Mouse (Mus musculus): Measurements from ENCODE around the gene Plxdc1.
A peak's percentile ranks its signal among the peaks of the same experiment; 100 is the strongest.

Plxdc1 gene

DNA sequence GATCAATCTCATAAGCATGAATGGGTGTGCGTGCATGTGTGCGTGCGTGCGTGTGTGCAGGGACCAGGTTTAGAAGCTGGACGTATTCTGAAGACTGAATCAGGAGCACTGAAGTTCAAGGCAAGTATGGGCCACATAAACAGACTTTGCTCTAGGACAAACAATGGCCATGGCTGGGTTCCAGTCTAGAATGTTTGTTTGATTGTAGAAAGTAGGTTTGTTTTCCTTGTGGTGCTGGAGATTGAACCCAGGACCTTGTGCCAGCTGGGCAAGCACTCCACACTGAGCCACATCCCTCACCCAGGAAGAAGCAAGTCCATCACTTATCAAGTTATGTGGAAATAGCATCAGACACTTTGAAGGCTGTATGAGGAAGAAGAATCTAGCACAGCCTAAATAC lies 29.9 kb upstream of the Plxdc1 start:
- no peak for DNase-seq

DNA sequence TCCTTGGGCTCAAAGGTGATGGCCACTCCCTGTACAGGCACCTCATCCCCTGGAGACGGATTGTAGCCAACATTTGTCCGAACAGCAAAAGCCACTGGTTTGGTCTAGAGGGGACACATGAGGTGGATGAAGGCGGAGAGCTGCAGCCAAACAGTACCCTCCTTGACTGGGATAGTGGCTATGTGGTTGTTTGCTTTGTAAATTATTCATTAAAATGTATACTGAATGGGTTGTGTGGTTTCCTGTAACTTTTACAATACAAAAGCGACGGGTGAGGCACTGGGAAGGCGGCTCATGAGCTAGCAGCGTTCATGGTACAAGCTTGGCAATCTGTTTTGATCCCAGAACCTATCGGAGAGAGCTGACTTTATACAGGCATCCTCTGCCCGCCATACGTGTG lies 26.6 kb upstream of the Plxdc1 start:
- DNase-seq: no peak

DNA sequence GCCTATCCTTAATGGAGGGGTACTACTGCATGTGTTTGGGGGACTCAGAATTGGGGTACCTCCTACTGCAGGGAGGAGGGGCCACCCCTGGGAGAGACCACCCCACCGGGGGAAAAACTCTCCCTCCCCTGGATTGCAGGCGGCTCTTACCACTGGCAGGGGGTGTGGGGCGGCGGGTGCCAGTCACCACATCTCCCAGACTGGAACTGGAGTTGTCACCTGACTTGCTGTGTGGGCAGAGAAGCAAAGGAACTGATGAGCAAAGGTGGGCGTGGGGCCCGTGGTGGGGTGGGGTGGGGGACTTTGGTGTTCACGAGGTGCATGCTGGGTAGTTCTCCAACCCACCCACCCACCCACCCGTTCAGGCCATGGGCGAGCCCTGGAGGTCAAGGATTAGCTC lies 25.5 kb upstream of the Plxdc1 start:
- no peak for DNase-seq

DNA sequence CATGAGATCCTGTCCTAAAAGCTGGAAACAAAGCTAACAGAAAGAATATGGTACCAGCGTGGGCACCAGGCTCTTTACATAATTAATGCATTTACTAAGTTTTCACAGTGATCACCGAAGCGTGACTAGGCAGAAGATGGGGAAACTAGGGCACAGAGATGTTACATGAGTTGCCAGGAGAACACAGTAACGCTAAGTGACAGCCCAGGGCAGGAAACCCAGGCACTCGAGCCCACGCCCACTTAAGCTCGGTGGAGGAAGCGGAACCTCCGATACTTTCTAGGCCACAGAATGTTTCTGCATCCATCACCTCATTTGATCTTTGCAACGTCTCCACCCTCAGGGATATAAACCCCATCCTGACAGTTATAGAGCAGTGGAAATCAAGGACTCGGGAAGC lies 21.8 kb upstream of the Plxdc1 start:
- no peak for DNase-seq

DNA sequence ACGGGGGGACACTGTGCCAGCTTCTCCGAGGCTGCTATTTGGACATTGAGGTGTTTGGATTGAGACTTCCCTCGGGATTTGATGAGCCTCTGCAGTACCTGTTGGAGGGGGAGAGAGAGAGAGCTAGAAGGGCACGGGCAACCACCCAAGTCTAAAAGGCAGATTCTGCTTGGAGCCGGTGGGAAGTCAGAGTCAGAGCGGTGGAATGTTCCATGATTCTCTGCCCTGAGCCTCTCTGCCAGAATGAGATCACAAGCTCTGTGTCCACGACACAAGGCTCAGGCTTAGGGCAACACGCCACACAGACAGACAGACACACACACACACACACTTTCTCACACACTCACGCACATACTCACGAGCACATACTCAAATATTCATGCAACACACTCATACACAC lies 19.4 kb upstream of the Plxdc1 start:
- no peak for DNase-seq

DNA sequence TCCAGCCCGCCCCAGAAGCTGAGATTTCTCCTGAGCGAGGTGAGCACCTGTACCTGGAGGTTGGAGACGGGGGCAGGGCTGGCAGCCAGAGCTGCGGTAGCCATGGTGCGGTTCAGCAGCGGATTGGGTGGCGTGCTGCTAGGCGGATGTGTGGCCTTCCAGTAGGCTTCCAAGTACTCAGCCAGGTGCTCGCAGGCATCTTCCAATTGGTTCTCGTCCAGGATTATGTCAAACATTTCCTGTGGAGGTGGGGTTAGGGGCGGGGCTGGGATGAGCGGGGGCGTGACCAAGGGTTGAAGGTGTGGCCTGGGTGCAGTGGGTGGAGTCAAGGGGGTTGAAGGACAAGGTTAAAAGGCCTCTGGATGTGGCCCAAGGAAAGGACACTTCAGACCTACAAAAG lies 18.8 kb upstream of the Plxdc1 start:
- DNase-seq: no peak

DNA sequence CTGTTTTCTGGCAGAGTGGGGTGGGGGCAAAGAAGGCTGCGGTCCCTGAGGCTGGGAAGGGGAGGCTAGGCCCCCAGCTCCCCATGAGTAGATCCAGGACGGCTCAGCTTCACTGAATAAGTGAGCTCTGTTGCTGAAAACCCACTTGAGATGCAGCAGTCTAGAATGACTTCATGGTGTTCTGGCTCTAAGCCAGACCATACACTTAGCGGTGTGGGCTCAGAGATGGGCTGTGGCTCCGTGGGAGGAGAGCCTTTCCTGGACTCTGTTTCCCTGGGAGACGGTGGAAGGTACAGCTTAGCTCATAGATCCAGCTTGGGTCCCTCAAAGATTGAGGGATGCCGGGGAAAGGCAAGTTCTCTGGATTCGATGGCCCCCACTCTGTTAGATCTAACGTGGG lies 17.9 kb upstream of the Plxdc1 start:
- DNase-seq: no peak

DNA sequence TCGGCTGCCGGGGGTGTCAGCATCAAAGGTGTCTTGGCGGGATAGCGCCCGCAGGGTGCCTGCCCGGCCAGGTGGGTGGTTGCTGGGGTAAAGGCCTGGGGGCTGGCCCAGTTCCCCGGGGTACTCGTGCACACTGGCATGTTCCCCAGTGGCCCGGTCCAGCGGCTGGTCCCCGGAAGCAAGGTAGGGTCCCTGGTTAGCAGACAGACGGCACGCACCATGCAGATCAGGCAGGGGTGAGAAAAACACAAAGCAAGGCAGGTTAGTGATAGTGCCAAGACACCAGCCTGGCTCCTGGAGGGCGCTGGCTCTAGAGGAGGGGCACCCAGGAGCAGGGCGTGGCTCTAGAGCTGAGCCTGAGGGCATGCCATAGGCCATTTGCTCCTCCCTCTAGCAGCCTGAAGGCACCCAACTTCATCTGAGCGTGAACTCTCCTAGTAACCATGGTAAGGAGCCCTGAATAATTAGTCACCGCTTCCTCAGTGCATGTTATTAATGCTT lies 17.0 kb upstream of the Plxdc1 start:
- no peak for DNase-seq

DNA sequence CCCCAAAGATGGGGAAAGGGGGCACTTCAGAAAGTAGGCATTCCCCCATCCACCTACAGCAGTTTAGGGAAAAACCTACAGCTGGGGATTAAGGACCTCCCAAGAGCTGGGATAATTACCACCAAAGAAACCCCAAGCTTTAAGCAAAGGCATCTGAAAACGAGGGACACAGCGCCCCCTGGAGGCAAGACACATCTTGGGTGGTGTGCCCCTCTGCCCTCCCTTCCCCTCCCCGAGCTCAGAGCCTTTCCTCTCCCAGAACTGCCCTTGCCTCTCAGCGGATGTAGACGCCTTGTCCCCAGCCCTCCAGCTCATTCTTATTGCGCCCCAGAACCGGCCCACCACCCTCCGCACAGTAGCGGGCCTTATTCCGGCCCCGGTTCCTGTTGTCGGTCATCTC lies 16.4 kb upstream of the Plxdc1 start:
- peak; percentile 64 for DNase-seq

DNA sequence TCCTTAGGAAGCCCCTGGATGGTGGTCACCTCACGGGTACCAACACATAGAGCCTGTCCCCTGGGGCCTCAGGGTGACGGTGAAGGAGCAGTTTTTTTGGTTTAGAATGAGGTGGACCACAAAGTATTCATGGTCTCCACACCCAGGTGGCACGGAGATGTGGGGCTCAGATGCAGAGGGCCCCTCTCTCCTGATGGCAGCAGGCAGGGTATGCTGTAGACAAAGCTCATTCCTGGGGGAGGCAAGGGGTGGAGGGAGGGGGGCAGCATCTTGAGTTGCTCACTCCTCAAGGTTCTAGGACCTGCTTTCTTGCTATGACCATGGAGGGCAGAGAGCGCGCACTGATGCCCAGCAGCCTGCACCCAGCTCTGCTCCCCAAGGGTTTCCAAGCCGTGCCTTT lies 15.7 kb upstream of the Plxdc1 start:
- DNase-seq: no peak

DNA sequence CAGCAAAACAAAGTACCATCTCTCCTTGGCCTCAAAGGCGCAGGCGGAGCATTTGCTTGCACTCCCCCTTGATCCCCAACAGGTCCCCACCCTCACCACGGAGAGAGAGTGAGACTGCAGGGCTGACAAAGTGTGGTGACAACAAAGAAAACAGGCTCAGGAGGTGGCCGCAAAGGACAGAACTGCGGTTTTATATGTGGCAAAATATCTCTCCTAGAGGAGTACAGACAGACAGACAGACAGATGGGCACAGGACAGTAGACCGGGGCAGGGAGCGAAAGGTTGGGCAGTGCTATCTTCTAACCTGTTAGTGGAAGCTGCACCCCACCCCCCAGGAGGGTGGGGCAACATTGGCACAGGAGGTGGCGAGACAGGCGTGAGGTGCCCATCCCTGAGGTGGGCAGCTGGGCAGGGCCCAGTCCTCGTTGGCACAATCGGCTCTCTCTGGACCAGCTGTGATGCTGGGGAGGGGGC lies 15.1 kb upstream of the Plxdc1 start:
- no peak for DNase-seq

DNA sequence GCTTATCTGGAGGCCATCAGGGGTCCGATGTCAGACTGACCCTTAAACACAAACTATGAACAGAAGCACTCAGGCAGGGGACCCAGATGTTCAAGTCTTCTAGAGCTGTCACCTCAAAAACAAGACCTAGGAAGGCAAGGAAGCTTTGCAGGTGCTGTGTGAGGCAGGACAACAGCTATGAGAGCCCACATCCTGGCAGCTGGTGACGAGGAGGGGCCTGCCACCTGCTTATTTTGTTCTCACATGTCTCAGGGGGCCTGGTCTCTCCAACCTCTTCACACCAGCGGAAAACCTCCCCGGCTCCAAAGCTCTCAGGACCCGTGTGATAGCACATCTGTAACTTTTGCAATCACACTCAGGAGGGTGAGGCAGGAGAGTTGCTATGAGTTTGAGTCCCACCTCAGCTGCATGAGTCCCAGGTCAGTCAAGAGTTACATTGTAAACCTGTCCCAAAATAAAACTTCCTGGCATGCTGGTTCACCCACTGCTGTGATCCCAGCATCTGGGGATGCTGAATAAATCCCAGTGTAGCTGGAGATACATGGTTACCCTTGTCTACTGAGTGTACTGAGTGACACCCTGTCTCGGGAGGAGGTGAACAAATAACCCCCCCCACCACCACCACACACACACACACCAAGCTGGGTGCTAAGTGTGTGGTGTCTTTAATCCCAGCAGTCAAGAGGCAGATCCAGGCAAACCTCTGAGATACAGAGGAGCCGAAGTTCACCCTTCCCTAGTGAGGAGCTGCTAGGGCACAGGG lies 14.3 kb upstream of the Plxdc1 start:
- DNase-seq: no peak

DNA sequence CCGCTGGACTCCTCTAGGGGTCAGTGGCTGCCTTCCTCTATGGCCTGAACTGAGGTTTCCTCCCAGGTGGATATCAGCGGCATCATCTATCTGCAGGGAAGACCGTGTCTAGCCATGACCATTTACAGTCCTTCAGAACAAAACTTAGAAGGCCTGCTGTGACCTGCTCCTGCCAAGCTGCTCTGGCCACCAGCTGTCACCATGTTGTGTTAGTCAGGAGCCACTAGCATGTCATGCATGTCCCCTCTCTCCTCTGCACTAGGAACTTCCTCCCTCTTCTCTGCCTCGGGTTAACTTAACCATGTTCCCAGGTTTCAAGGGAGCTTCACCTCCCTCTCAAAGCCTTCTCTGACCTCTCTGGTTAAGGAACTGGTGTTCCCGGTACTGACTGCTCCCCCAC lies 13.5 kb upstream of the Plxdc1 start:
- no peak for DNase-seq

DNA sequence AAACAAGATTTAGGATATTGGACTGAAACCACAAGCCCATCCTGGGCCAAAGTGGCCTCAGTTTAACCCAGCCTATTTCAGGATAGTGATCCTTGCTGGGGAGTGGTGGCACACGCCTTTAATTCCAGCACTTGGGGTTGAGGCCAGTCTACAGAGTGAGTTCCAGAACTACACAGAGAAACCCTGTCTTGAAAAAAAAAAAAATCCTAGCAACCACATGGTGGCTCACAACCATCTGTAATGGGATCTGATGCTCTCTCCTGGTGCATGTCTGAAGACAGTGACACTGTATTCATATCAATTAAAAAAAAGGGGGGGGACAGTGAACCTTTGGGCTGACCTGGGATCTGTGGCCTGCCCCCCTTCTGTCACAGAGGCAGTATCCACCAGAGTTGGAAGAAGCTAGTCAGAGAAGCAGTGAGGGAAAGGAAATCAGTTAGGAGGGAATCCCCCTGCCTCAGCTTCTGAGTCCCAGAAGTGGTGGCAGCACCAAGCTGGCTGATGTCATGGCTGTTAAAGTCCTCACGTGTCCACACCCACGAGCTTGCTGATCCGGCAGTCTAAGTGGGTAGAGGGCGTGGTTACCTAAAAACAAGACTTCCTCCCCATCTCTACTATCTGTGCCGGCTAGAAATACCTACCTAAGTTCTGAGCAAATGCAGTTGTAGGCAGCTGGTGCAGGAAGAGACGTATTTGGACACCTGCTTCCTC lies 12.8 kb upstream of the Plxdc1 start:
- no peak for DNase-seq

DNA sequence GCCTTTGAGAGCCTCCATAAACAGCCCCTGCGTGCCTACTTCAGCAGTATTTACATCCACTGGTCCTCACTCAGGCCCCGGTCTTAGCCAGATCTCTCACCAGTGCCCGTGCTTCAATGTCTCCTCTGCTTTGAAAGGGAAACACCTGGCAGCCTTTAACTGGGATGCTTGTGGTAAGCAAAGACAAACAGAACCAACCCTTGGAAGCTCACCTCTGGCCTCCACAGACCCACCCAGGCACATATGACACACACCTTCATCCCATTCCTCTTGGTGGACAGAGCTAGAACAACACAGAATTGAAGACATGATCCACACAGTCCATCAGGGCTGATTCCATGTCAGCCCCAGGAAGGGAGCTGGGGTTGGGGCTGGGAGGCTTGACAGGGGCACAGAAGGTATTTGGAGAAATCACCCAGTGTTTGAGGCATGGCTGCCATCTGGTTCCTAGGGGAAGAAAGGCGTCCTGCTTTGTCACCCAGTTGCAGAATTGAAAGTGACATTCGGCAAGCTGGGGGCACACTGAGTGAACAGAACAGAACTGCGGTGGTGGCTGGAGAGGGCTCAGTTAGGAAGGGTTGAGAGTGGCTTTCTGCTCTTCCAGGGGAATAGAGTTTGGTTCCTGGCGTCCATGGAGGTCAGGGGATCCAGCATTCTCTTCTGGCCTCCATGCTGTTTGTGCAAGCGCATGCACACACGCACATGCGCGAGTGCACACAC lies 12.0 kb upstream of the Plxdc1 start:
- DNase-seq: no peak

DNA sequence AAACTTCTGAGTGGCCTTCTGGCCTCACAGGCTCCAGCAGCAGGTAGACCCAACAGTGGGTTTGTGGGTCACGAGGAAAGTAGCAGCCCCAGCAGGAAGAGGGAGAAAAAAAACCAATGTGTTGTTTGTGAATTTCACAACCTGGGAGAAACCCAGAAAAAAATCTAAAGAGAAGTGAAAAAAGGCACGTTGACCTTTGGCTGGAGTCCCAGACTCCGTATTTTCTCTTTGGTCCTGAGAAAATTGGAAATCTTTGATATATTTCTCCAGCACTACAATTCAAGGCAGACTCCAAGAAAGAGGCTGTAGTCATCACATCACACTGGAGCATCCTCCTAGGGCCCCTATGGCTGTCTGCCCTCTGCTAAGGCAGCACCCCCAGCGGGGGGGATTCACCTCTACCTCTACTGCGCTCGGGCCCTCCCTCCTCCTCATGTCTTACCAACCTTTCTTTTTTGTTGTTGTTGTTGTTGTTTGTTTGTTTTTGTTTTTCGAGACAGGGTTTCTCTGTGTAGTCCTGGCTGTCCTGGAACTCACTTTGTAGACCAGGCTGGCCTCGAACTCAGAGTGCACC lies 11.2 kb upstream of the Plxdc1 start:
- no peak for DNase-seq

DNA sequence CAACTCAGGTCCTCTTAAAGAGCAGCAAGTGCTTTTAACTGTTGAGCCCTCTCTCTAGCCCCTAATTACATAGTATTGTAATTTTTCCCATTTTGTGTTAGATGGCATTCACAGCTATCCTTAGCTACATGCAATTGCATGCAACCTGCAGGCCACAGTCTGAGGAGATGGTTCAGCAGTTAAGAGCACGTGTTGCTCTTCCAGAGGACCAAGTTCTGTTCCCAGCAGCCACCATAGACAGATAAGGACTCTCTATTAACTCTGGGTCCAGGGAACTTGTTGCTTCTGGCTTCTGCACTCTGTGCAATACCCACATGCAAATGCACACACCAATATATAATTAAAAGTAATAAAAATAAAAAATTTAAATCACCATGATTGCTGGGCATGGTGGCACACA lies 10.4 kb upstream of the Plxdc1 start:
- no peak for DNase-seq

DNA sequence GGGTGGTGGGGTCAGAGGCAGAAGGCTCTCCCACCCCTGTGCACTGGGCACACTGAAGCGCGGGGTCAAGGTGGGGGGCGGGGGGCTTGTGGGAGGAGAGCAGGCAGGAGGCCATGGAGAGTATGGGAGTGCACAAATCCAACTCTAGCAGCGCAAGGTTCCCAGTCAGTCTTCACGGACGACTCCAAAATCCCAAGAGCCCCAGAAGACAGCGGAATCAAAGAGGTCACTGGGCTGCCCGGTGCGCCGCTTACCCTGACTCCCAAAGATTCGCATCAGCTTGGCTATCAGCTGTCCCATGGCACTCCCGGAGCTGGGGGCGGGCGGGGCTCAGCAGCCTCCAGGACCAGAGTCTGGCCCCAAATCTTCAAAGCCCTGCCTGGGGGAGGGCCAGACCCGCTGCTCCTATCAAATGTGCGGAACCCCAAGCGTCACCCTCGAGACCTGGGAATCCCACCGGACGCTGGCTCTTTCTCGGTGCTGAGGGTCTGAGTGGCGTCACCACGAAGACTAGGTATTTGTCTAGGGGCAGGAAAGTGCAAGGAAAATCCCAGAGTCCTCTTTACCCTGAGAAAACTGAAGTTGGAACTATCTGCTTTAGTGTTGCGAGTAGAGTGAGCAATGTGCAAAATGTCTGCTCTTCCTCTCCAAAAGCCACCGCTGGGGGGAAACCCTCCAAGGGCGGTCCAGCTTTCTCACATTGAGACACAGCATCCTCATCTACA lies 9.5 kb upstream of the Plxdc1 start, which contains the start of gene Arl5c:
Gene Arl5c, minus strand, starts transcription at position 618 of the 725 bp plus-strand sequence.
- DNase-seq: no peak

DNA sequence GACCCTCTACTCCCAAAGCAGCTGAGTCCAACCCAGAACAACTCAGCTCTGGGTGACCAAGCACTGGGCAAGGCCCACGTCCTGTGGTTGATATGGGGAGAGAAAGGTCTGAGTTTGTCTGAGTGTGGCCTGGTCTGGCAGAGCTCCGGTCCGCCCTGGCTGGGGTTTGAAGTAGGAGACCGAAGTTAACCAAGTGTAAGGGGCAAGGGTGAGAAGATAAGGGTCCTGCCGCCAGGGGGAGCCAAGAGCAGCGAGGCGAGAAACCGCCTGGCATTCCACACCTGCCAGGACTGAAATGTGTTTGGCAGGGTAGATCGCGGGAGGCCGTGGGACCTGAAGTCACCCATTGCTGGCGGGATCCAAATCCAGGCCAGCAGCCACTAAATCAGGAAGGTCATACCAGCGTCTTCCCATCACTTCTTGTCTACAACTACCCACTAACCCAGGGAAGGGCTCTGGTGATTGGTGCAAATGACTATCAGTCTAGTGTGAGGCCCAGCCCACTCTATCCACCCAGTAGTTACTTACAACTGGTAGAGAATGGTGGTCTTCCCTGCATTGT lies 8.4 kb upstream of the Plxdc1 start:
- peak; percentile 71 for DNase-seq

DNA sequence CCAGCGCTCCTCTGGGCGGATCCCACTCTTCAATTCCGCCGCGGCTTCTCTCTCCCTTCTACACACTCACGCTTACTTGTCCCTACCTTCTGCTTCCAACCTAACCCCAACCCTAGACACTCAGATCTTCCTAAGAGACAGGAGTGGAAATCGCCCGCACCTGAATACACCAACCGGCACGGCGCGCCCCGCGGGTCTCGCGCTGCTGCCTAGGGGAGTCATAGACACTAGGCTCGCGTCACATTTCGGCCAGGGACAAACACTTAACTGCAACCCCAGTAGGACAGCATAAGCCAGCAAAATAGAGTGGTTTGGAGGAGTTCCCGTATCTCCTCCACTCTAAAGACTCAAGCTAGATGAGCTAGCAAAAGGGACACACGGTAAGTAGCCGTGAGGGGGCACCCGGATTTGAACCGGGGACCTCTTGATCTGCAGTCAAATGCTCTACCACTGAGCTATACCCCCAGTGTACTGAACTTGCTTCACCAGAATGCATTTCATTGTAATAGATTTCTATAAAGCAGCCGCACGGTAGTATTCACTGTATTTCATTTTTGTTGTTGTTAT lies 2.4 kb upstream of the Plxdc1 start:
- DNase-seq: peak; percentile 89

DNA sequence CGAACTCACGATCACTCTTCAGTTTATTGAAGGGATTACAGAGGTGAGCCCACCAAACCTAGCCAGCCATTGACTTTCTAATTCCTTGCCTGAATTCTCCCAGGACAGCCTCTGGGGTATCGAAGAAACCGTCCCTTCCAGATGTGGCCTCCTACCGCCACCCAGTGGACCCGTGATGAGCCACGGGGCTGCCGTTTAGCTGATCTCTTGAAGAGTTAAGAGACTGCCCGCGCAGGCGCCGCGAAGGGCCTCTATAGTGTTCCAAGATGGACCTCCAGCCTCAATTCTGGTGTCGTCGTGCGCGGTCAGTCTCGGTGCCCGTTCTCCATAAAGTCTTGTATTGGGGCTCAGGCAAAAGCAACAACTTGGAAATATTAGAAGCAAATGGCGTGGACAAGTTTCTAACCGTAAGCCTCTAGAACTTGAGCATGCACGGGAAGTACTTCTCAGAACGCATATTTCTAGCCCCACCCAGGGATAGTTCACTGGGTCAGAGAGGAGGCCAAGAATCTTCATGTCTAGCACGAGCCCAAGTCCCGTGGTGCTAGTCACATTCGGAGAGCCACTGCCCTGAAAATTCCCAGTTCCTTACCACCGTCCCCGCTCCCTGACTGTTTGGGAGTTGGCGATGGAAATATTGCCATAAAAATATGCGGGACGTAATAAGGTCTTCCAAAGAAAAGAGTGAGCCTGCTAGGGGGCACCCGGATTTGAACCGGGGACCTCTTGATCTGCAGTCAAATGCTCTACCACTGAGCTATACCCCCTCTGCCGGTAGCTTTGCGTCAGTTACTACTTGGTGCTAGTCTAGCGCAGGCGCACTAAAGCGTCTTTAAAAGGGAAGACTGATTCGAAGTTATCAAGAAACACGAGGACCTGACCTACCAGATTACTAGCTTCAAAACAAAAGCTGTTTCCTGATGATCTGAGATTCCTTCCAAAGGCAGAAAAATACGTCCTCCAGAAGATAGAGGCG lies 1.6 kb upstream of the Plxdc1 start:
- DNase-seq: peak; percentile 93

Measured in cerebellum, adult 11 months (tissue).